Mouse (Mus musculus) adrenal gland, adult 2 months (tissue): ENCODE measurements around the gene Naa25. TPM values are rescaled to one million over a fixed set of nuclear protein-coding genes. Genes with fewer than 3 reads are reported as not detected.
A peak's percentile ranks its signal among the peaks of the same experiment; 100 is the strongest.

Experiments
- DNase-seq: peaks from one replicate; pipeline ENCODE4 v3.0.0; 2021
- polyA plus RNA-seq: library from polyadenylated mRNA; depleted of rRNA; stranded (reverse); fragments of >200 nt; gene quantifications from 2 replicates; pipeline ENCODE4 v1.2.3, GENCODE M21; 2012
- total RNA-seq, 2 experiments: library from RNA; stranded (reverse); gene quantifications; 2 replicates each; pipeline ENCODE4 v1.2.3; 2021

Naa25 gene
- total and polyA plus RNA-seq, 3 experiments = 9.6 to 40.8 (median 33.9) TPM

GRCm38 (mm10) chr5:121392667-121393380 is 4.9 kb upstream of the Naa25 start:
- DNase-seq = peak; percentile 32

- DNase-seq = no peak
Measured at GRCm38 (mm10) chr5:121393402-121393801, 4.3 kb upstream of the Naa25 start.

GRCm38 (mm10) chr5:121395621-121396020 is 2.1 kb upstream of the Naa25 start:
- DNase-seq = no peak

GRCm38 (mm10) chr5:121398146-121398964 is 619 bp downstream of the Naa25 start:
- no peak for DNase-seq

- no peak for DNase-seq
Measured at GRCm38 (mm10) chr5:121398965-121399462, 1.3 kb downstream of the Naa25 start.

- no peak for DNase-seq
Measured at GRCm38 (mm10) chr5:121399540-121399939, 1.8 kb downstream of the Naa25 start.

- DNase-seq = no peak
Measured at GRCm38 (mm10) chr5:121400064-121400463, 2.3 kb downstream of the Naa25 start.

GRCm38 (mm10) chr5:121400849-121401248 is 3.1 kb downstream of the Naa25 start:
- DNase-seq = no peak

- peak; percentile 40 for DNase-seq
Measured at GRCm38 (mm10) chr5:121407856-121408255, 10.1 kb downstream of the Naa25 start.

GRCm38 (mm10) chr5:121410975-121411374 is 13.2 kb downstream of the Naa25 start:
- no peak for DNase-seq

- no peak for DNase-seq
Measured at GRCm38 (mm10) chr5:121420721-121421120, 23.0 kb downstream of the Naa25 start.

- DNase-seq = no peak
Measured at GRCm38 (mm10) chr5:121422787-121423186, 25.1 kb downstream of the Naa25 start.

- no peak for DNase-seq
Measured at GRCm38 (mm10) chr5:121423297-121423696, 25.6 kb downstream of the Naa25 start.

GRCm38 (mm10) chr5:121428954-121429353 is 31.2 kb downstream of the Naa25 start:
- DNase-seq = no peak

- peak; percentile 76 for DNase-seq
Measured at GRCm38 (mm10) chr5:121438131-121438530, 40.4 kb downstream of the Naa25 start.

- no peak for DNase-seq
Measured at GRCm38 (mm10) chr5:121438756-121439155, 41.0 kb downstream of the Naa25 start.

- no peak for DNase-seq
Measured at GRCm38 (mm10) chr5:121443548-121443947, 45.8 kb downstream of the Naa25 start.

GRCm38 (mm10) chr5:121444870-121445269 is 47.1 kb downstream of the Naa25 start:
- no peak for DNase-seq

- DNase-seq = no peak
Measured at GRCm38 (mm10) chr5:121448450-121448849, 50.7 kb downstream of the Naa25 start.

- DNase-seq = peak; percentile 52
Measured at GRCm38 (mm10) chr5:121449976-121450375, 52.2 kb downstream of the Naa25 start.

- no peak for DNase-seq
Measured at GRCm38 (mm10) chr5:121450476-121450875, 52.7 kb downstream of the Naa25 start.

GRCm38 (mm10) chr5:121451203-121451602 is 53.5 kb downstream of the Naa25 start:
- no peak for DNase-seq

GRCm38 (mm10) chr5:121451644-121452025 is 53.9 kb downstream of the Naa25 start, which contains the start of gene Tmem116:
Gene Tmem116, plus strand, starts transcription at chr5:121451893.
- DNase-seq = peak; percentile 62
